Mouse (Mus musculus): ENCODE results near the gene Homez. TPM values are rescaled to one million over a fixed set of nuclear protein-coding genes. Genes with fewer than 3 reads are reported as not detected.

The Homez gene
- polyA plus RNA-seq, 1 experiment = 2.5 TPM

GRCm38 (mm10) chr14:54864313-54865036, 6.3 kb downstream of the Homez start:
- no peaks in the 10 kb centered on the region for H3K27me3 ChIP-seq (ENCODE audit: control insufficient read depth, insufficient read depth, insufficient read length)
- H3K4me2 ChIP-seq (ENCODE audit: low read depth) = peak overlapping the region; percentile 99
- H3K36me3 ChIP-seq (ENCODE audit: control insufficient read depth, insufficient read depth) = no peaks in the 10 kb centered on the region
- H3K79me2 ChIP-seq (ENCODE audit: control insufficient read depth, insufficient read depth) = no peaks in the 10 kb centered on the region
- H3ac ChIP-seq (ENCODE audit: control insufficient read depth, insufficient read length) = peak overlapping the region; percentile 43
- peak overlapping the region; percentile 53 for H3K4me3 ChIP-seq
- TF ChIP-seq USF1 (IDR thresholded peaks at IDR 0.05; ENCODE audit: low read depth) = no peak
- no peak for TF ChIP-seq MAX (IDR thresholded peaks at IDR 0.05; ENCODE audit: low read depth)
- no peak for TF ChIP-seq POLR2AphosphoS2 (IDR thresholded peaks at IDR 0.05; ENCODE audit: insufficient read length, low read depth)
- TF ChIP-seq CEBPB (IDR thresholded peaks at IDR 0.05; ENCODE audit: insufficient read depth, poor library complexity, severe bottlenecking) = no peak
- no peak for TF ChIP-seq TCF3 (IDR thresholded peaks at IDR 0.05; ENCODE audit: insufficient read length, low read depth)
- TF ChIP-seq E2F4 (IDR thresholded peaks at IDR 0.05; ENCODE audit: insufficient read depth) = no peak
- no peak for TF ChIP-seq POLR2A (IDR thresholded peaks at IDR 0.05; ENCODE audit: insufficient read length, low read depth)

GRCm38 (mm10) chr14:54863501-54864312, 7.1 kb downstream of the Homez start:
- no peak for TF ChIP-seq E2F4 (IDR thresholded peaks at IDR 0.05; ENCODE audit: insufficient read depth)
- TF ChIP-seq MYOG (IDR thresholded peaks at IDR 0.05; ENCODE audit: control insufficient read depth in 1 of 3, insufficient read depth in 1 of 3, insufficient read length in 2 of 3, low read depth in 2 of 3) = peak in 1 of 3 experiments; percentile 4
- no peak for TF ChIP-seq MYOD1 (IDR thresholded peaks at IDR 0.05; ENCODE audit: control insufficient read depth in 1 of 3, insufficient read length in 2 of 3, low read depth in 2 of 3)
- peak; percentile 81 for TF ChIP-seq POLR2A (IDR thresholded peaks at IDR 0.05; ENCODE audit: insufficient read length, low read depth)
- TF ChIP-seq TCF3 (IDR thresholded peaks at IDR 0.05; ENCODE audit: insufficient read length, low read depth) = no peak
- no peak for TF ChIP-seq REST (IDR thresholded peaks at IDR 0.05; ENCODE audit: insufficient read depth, insufficient read length)
- peak; percentile 72 for TF ChIP-seq POLR2AphosphoS2 (IDR thresholded peaks at IDR 0.05; ENCODE audit: insufficient read length, low read depth)
- no peak for TF ChIP-seq MAX (IDR thresholded peaks at IDR 0.05; ENCODE audit: low read depth)
- Histone ChIP-seq H3K4me2 (ENCODE audit: low read depth) (peak overlapping the region; percentile 99), H3K79me2 (ENCODE audit: control insufficient read depth, insufficient read depth) (no peaks in the 10 kb centered on the region), H3K4me3 (peak overlapping the region; percentile 53), H3K27me3 (ENCODE audit: control insufficient read depth, insufficient read depth, insufficient read length) (no peaks in the 10 kb centered on the region), H3K36me3 (ENCODE audit: control insufficient read depth, insufficient read depth) (no peaks in the 10 kb centered on the region), H3ac (ENCODE audit: control insufficient read depth, insufficient read length) (peak overlapping the region; percentile 43)

DNA sequence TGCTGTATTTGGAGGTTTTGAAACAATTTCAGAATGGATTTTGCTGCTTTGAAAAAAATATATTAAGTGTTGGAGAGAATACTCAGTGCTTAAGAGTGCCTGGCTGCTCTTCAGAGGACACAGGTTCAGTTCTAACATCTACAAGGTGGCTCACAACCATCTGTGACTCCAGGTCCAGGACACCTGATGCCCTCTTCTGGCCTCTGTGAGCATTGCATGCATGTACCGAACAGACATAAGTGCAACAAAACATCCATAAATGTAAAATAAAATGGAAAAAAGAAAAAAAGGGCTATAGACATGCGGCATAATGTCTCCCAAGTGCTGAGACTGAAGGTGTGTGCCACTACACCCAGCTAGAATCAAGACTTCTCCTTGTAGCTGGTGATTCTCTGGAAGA, 10.2 kb downstream of the Homez start:
- H3K79me2 ChIP-seq (ENCODE audit: control insufficient read depth, insufficient read depth) = no peaks in the 10 kb centered on the region
- H3K36me3 ChIP-seq (ENCODE audit: control insufficient read depth, insufficient read depth) = no peaks in the 10 kb centered on the region
- no peak overlapping the region for H3ac ChIP-seq (ENCODE audit: control insufficient read depth, insufficient read length)
- no peak overlapping the region for H3K4me3 ChIP-seq
- no peak overlapping the region for H3K4me2 ChIP-seq (ENCODE audit: low read depth)
- no peaks in the 10 kb centered on the region for H3K27me3 ChIP-seq (ENCODE audit: control insufficient read depth, insufficient read depth, insufficient read length)
- TF ChIP-seq TCF3 (IDR thresholded peaks at IDR 0.05; ENCODE audit: insufficient read length, low read depth) (no peak), E2F4 (IDR thresholded peaks at IDR 0.05; ENCODE audit: insufficient read depth) (no peak), POLR2AphosphoS2 (IDR thresholded peaks at IDR 0.05; ENCODE audit: insufficient read length, low read depth) (no peak), USF1 (IDR thresholded peaks at IDR 0.05; ENCODE audit: low read depth) (no peak), MYOD1 (IDR thresholded peaks at IDR 0.05; ENCODE audit: control insufficient read depth in 1 of 3, insufficient read length in 2 of 3, low read depth in 2 of 3) (no peak), POLR2A (IDR thresholded peaks at IDR 0.05; ENCODE audit: insufficient read length, low read depth) (no peak), CEBPB (IDR thresholded peaks at IDR 0.05; ENCODE audit: insufficient read depth, poor library complexity, severe bottlenecking) (no peak), SRF (IDR thresholded peaks at IDR 0.05; ENCODE audit: control insufficient read depth, insufficient read length, low read depth) (no peak), MYOG (IDR thresholded peaks at IDR 0.05; ENCODE audit: control insufficient read depth in 1 of 3, insufficient read depth in 1 of 3, insufficient read length in 2 of 3, low read depth in 2 of 3) (no peak), TCF12 (IDR thresholded peaks at IDR 0.05; ENCODE audit: insufficient read depth, poor library complexity, severe bottlenecking) (no peak), MAX (IDR thresholded peaks at IDR 0.05; ENCODE audit: low read depth) (no peak), REST (IDR thresholded peaks at IDR 0.05; ENCODE audit: insufficient read depth, insufficient read length) (no peak)

- Histone ChIP-seq H3ac (ENCODE audit: control insufficient read depth, insufficient read length) (no peak overlapping the region), H3K36me3 (ENCODE audit: control insufficient read depth, insufficient read depth) (no peaks in the 10 kb centered on the region), H3K27me3 (ENCODE audit: control insufficient read depth, insufficient read depth, insufficient read length) (no peaks in the 10 kb centered on the region), H3K4me2 (ENCODE audit: low read depth) (no peak overlapping the region), H3K4me3 (no peak overlapping the region), H3K79me2 (ENCODE audit: control insufficient read depth, insufficient read depth) (no peaks in the 10 kb centered on the region)
- TF ChIP-seq CEBPB (IDR thresholded peaks at IDR 0.05; ENCODE audit: insufficient read depth, poor library complexity, severe bottlenecking) (no peak), MYOD1 (IDR thresholded peaks at IDR 0.05; ENCODE audit: control insufficient read depth in 1 of 3, insufficient read length in 2 of 3, low read depth in 2 of 3) (peak in 2 of 3 experiments; percentile 18 to 65)
Observed at GRCm38 (mm10) chr14:54857891-54858290, 12.9 kb downstream of the Homez start.

DNA sequence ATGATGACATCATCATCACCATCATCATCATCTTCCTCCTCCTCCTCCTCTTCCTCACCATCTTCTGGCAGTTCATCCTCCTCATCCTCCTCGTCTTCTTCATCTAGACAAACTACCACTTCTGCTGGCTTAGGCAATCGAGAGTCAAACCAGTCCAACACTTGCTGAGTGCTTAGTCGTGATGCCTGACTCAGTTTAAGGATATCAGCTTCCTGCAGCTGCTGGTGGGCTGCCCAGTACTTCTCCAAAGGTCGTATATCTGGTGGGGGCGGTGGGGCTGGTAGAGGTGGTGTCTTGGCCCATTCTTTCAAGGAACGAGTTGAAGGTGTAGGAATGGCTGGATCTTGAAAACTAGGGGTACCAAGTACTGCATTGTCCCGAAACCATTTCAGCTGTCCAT, 14.1 kb downstream of the Homez start:
- H3K4me3 ChIP-seq = no peak overlapping the region
- no peaks in the 10 kb centered on the region for H3K36me3 ChIP-seq (ENCODE audit: control insufficient read depth, insufficient read depth)
- H3K4me2 ChIP-seq (ENCODE audit: low read depth) = no peak overlapping the region
- no peaks in the 10 kb centered on the region for H3K79me2 ChIP-seq (ENCODE audit: control insufficient read depth, insufficient read depth)
- no peak overlapping the region for H3ac ChIP-seq (ENCODE audit: control insufficient read depth, insufficient read length)
- no peak for TF ChIP-seq POLR2A (IDR thresholded peaks at IDR 0.05; ENCODE audit: insufficient read length, low read depth)
- no peak for TF ChIP-seq TCF12 (IDR thresholded peaks at IDR 0.05; ENCODE audit: insufficient read depth, poor library complexity, severe bottlenecking)
- no peak for TF ChIP-seq POLR2AphosphoS2 (IDR thresholded peaks at IDR 0.05; ENCODE audit: insufficient read length, low read depth)
- TF ChIP-seq MAX (IDR thresholded peaks at IDR 0.05; ENCODE audit: low read depth) = no peak
- TF ChIP-seq CEBPB (IDR thresholded peaks at IDR 0.05; ENCODE audit: insufficient read depth, poor library complexity, severe bottlenecking) = no peak
- no peak for TF ChIP-seq MYOG (IDR thresholded peaks at IDR 0.05; ENCODE audit: control insufficient read depth in 1 of 3, insufficient read depth in 1 of 3, insufficient read length in 2 of 3, low read depth in 2 of 3)
- no peak for TF ChIP-seq USF1 (IDR thresholded peaks at IDR 0.05; ENCODE audit: low read depth)
- TF ChIP-seq TCF3 (IDR thresholded peaks at IDR 0.05; ENCODE audit: insufficient read length, low read depth) = no peak
- TF ChIP-seq E2F4 (IDR thresholded peaks at IDR 0.05; ENCODE audit: insufficient read depth) = no peak
- TF ChIP-seq MYOD1 (IDR thresholded peaks at IDR 0.05; ENCODE audit: control insufficient read depth in 1 of 3, insufficient read length in 2 of 3, low read depth in 2 of 3) = no peak
- no peak for TF ChIP-seq SRF (IDR thresholded peaks at IDR 0.05; ENCODE audit: control insufficient read depth, insufficient read length, low read depth)
- no peak for TF ChIP-seq REST (IDR thresholded peaks at IDR 0.05; ENCODE audit: insufficient read depth, insufficient read length)
- H3K27me3 ChIP-seq (ENCODE audit: control insufficient read depth, insufficient read depth, insufficient read length) = no peaks in the 10 kb centered on the region

Data from myocyte (in vitro differentiated cells).